Mouse (Mus musculus): ENCODE results near the gene Ndrg2.
A peak's percentile ranks its signal among the peaks of the same experiment; 100 is the strongest.
"Not testable (repeated sequence)": the region's sequence is repeated elsewhere in the genome, so short reads cannot be mapped to it uniquely, and the experiment has no call there.

The Ndrg2 gene

DNA sequence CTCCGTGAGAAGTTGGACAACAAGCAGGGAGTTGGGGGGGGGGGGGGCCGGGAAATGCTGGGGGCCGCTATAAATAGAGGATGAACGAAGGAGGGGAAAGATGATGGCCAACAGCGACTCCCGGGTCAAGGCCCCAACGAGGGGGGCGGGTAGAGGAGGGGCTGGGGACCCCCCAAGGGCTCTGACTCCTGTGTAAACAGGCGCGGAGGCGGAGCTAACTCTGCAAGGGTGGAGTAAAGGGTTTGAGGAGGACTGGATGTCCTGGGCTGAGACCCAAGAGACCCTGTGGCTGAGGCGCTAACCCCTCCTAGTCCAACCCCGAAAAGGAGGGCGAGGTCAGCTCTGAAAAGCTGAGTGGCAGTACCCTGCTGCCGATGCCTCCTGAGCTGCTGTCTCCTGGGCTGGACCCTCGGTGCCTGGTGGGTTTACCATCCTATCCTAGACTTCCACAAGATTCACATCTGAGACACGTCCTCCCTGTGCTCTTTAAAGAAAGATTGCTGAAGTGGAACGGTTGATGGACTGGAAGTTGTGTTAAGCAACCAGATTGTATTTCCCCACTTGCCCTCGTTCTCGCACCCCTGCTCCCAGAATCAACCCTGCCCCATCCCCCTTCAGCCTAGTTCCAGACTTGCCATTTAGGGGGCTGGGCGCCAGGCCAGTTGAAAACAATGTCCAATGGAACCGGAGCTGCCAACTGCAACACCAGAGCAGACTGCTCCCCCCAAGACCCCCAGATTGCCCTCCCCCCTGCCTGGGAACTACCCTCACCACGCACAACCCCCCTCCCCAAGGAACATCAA lies at the start of gene Ndrg2:
Gene Ndrg2, minus strand, starts transcription at position 199 of the 803 bp plus-strand sequence.
- DNase-seq (ENCODE audit: low read depth, low spot score) = no peak

DNA sequence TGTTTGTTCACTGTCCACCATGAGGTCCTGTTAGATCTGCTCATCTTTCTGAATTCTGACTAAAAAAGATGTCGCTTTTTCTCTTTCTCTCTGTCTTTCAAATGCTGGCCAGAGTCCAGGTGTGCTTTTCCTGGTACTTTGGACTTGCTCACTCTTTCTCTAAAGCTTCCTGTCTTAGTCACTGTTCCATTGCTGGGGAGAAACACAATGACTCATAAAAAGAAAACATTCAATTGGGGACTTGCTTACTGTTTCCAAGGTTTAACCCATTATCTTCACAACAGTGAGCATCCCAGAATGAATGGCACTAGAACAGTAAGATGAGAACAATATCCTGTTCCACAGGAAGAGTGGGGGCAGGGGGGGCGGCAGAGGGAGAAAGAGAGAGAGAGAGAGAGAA lies 46.4 kb upstream of the Ndrg2 start:
- no peak for DNase-seq (ENCODE audit: low read depth, low spot score)

DNA sequence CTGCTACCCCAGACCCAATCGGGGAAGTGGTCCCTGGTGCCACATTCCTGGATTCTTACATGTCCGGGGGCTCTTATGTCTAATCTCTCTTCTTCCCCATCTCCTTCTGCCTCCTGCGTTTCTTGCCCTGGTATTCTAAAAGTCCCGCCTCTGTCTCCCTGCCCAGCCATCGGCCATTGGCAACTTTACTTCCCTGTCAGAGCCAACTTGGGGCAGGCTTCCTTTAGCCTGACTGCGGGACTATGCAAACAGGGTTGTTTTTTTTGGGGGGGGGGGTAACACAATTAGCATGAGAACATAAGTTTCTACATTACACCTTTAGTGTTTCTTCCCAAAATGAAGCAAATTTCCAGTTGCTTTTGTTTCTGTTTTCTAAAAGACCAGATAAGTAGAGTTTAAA lies 29.4 kb upstream of the Ndrg2 start:
- DNase-seq (ENCODE audit: low read depth, low spot score) = no peak

DNA sequence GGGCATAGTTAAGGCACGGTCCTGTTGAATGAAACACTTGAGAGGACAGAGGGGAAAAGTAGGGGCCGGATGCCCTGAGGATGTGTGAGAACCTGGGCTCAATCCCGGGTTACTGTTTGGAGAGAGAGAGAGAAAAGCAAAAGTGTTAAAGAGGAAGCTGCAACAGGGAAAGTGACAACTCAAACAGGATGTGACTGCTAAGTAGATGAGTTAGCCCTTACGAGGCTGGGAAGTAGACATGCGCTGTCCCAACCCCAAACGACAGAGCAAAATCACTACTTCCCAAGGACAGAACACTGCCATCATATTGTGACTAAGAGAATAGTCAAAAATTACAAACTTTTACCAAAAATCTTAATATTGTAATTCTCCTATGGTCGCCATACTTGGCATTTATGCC lies 28.3 kb upstream of the Ndrg2 start:
- no peak for DNase-seq (ENCODE audit: low read depth, low spot score)

DNA sequence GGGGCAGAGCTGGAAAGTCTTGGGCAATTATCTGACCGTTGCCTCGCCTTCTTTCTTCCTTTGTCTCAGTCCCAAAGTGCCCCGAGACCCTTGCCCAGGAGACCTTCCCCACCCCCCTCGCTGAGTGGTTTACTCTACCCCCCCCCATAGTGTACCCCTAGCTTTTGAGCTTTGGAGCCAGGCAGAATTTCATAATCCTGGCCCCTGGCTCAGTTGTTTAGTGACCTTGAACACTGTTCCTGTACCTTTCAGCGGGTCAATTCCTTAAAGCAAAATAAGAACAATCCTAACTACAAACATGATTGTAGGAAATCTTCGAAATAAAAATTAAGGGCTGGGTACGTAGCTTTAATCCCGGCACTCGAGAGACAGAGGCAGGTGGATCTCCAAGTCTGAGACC lies 27.6 kb upstream of the Ndrg2 start:
- DNase-seq (ENCODE audit: low read depth, low spot score) = no peak

DNA sequence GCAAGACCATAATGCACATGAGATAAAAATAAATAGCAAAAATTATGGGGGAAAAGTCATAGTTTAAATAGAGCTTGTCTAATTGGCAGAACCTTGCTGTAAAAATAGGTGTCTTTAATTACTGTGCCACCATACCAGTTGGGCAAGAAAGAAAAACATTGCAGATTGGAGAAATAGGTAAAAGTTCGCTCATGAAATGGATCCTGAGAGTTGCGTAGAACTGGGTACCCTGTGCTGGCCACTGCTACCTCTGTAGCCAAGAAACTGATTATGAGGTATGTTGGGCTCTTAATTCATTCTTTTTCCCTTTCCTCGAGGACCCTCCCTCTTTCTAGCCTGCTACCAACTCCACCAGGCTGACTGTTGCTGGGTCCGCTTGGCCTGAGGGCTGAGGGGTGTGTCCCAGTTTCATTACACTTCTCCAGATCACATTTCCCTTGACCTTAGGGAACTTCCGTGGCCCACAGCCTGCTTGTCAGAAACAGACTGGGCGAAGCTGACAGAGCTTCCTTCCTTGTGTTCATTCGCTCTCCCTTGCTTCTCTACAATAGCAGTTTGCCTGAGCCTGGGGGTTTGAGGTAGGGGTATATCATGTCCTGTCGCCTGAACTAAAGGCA lies 27.1 kb upstream of the Ndrg2 start:
- DNase-seq (ENCODE audit: low read depth, low spot score) = no peak

DNA sequence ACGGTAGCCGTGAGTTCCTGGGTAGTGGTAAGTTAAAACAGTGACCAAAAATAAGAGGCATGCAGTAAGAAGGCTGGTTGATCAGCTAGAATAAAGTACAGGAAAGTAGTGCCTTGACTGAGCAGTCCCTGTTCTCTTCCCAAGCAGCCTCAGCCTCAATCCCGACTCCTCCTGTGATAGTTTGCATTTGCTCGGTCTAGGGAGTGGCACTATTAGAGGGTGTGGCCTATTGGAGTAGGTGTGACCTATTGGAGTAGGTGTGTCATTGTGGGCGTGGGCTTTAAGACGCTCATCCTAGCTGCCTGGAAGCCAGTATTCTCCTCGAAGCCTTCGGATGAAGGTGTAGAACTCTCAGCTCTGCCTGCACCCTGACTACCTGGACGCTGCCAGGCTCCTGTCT lies 25.0 kb upstream of the Ndrg2 start:
- no peak for DNase-seq (ENCODE audit: low read depth, low spot score)

DNA sequence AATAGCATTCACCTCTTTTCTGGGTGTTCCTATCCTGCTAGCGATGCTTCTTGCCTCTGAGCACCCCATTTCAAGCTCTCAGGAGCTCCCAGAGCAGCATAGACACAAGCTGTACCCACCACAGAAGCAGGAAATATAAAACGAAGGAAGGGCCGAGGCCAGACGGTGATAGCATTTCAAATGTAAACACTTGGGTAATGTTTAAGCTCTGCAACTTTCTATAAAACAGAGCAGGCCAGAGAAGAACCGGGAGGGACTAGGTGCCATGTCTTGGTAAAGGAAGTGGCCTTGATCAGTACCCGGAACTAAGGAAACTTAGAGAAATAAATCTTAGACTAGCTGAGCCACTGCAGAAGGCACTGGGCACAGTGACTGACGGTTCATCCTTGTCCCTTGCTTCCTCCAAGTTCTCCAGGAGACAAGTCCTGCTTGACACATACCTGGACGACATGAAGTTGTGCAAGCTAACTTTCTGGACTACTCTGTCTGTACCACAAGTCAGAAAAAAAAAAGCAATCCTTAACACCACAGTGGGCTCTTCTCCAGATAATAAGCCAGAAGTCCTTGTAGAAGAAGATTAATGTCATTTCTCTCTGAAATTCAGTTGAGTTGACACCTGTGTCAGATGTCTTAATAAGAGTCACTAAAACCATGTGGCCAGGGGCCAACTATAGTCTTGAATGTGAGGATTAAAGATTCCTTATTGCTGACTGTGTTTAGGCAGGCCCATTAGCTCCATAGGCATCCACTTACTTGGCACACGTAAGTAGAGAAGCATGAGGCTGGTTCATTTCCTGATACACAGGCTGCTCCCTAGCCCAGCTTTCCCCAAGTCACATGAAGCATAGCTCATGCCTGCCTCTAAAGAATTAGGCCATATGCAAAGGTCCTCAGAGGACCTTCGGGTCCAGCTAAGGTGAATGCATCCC lies 18.4 kb upstream of the Ndrg2 start:
- no peak for DNase-seq (ENCODE audit: low read depth, low spot score)

DNA sequence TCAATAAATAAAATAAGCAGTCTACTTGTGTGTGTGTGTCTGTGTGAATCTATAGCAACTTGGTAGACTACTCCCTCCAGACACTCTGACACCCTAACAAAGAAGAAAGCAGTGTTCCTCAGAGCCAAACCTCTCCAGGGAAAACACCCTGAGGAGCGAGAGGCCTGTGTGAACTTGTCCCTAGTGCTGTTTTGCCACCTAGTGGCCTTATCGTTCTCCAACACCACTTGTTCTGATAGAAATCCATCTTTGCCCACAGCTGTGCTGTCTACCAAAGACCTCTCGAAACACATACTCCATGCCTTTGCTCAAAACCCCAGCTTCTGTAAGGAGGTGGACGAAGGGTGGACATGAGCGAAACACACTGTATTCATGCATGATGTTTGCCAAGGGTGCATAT lies 16.9 kb upstream of the Ndrg2 start:
- DNase-seq (ENCODE audit: low read depth, low spot score) = peak; percentile 49

DNA sequence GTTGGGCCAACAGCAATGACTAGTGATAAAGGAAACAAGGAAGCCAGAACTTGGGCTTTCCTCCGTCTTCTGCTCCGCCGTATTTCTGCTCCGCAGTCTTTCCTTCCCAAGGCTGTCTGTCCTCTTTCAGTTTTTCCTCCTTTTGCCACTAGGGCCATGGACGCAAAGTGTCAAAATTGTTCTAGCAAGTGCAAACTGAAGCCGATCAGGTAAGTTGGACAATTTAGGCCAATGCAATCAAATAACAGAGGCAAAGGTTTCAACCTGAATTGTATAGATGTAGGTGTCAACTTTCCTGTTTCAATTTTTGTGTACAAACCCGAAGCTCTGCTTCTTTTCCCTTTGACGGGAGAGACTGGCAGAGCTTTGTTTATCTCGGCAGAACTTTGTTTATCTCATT lies 16.0 kb upstream of the Ndrg2 start:
- DNase-seq (ENCODE audit: low read depth, low spot score) = no peak

DNA sequence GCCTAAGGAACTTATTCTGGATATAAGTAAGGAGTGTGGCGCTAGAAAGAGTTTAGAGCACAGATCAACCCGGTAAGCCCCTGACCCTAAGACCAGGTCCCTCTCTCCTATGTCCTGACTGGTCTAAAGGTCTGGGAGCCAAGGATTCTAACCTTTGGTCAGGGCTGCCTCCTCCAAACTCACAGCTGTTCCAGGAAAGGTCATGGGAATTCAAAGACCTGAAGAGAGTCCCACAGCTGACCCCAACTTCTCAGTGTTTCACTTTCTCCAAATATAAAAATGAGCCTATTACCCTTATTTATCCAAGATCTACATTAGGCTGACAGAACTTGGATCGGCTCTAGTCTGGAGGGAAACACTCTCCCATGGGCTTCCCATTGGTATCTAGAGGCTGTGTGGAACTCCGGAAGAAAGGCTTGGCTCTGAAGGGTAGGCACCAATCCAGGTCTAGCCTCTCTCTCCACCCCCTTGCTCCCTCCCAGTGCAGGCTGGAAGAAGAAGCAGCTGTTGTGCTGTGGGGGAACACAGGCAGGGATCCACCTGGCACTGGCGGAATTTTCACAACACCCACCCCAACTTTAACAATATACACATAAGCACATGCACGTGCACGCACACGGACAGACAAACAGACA lies 15.5 kb upstream of the Ndrg2 start:
- no peak for DNase-seq (ENCODE audit: low read depth, low spot score)

DNA sequence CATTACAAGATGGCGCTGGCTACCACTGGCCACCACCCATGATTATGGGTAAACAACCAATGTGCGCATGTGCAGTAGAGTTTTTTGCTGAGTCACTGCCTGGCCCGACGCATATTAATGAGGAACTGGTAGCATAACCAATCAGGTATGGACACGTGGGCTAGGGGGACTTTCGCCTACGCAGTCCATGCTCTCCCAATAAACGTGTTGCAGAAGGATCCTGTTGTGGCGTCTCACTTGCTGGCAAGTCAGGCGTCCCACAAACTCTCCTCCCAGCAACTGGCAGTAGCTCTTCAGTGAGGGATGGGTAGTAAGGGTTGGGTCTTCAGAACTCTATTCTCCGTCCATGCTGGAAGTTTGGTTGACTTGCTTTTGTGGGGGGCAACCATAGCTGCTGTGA lies 13.0 kb upstream of the Ndrg2 start:
- DNase-seq (ENCODE audit: low read depth, low spot score) = not testable (repeated sequence)

DNA sequence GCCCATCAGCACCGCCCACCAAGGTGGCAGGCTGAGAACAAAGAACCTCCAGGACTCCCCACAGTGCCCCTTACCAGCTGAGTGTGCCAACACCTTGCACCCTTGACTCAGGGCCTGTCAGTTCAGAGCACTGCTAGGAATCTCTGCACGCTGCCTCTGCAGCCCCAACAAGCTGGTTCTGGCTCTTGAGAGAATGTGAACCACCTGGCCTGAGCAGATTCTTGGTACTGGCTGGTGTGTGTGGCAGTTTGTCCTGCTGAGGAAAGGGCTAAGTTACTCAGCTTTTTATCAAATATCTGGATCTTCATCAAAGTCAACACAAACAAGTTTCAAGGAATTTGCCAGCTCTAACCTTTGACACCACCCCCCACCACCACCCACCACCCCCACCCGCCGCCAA lies 9.5 kb upstream of the Ndrg2 start:
- DNase-seq (ENCODE audit: low read depth, low spot score) = no peak

DNA sequence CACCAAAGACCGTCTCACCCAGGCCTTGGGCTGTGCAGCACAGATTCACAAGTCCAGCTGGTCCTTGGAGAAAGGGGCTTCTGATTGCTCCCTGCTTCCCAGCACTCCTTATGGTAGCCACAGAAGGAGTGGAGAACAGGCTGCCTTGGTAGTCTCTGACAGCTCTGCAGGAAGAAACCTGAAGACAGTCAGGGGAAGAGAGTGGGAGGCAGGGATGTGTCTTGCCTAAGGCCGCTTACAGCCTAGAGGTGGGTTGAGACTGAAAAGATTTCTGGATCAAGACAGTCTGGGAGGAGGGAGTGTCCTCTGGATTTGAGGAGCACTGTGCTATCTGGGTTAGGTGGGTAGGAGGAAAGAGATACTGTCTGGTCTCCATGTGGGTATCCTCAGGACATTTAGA lies 9.0 kb upstream of the Ndrg2 start:
- no peak for DNase-seq (ENCODE audit: low read depth, low spot score)

DNA sequence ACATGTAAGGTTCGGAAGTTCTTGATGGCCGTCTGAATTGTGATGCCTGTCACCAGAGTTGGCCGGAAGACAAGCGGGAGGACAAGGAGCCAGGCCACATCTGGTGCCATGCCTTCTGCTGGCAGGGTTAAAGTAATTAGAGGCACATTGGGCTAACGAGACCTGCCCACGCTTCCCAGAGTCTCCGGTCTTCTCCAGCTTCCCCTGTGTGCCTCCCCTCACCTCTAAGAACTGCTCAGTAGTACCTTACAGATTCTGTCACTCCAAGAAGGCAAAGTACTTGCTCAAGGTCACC lies 8.6 kb upstream of the Ndrg2 start, which contains the start of gene Rnase13:
Gene Rnase13, minus strand, starts transcription at position 203 of the 295 bp plus-strand sequence.
- DNase-seq (ENCODE audit: low read depth, low spot score) = no peak

DNA sequence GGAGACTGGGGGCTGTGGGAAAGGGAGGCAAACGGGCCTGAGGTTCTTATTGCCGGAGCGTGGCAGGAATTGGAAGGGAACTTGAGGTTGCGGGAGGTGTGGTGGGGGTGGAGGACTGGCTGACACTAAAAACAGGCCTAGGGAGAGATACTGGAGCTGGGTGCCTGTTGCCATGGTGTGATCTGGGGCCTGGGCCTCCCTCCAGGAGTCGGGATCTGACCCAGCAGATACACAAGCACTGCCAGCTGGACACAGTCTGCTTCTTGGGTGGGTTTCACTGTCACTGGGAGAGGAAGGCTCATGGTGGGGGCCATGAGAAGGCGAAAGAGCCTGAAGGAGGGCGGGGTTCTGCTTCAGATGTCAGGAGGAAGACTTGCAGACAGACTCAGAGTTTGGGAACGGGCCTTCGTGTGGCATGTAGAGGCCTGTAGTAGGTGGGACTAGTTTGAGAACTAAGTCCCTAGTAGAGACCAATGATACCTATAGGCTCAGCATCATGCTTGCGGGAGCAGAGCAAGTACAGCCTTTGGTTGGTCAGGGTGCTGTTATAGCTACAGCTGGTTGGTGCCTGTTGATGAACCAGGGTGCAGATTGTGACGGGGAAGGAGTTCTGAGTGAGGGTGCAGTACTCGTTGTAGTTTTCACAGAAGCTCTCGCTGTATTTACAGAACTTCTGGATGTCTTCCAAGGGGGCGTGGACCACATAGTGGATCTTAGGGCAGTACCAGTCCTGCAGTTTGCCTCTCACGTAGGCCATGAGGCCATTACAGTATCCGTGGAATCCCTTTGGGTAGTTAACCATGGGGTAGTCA lies 8.0 kb upstream of the Ndrg2 start:
- DNase-seq (ENCODE audit: low read depth, low spot score) = no peak

DNA sequence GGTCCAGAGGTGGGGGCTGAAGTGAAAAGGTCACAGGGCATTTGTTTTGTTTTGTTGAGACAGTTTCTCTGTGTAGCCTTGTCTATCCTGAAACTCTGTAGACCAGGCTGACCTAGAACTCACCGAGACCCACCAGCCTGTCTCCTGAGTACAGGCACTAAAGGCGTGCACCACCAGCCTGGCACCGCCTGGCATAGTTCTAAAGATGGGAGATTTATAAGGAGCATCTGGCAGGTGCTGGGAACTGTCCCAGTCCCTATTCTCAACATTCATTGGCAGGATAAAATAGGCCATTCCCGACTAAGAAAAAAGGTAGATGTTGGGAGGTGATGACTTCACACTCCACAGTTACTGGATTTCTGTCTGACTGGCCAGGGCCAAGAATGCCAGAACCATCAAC lies 5.0 kb upstream of the Ndrg2 start:
- DNase-seq (ENCODE audit: low read depth, low spot score) = no peak

DNA sequence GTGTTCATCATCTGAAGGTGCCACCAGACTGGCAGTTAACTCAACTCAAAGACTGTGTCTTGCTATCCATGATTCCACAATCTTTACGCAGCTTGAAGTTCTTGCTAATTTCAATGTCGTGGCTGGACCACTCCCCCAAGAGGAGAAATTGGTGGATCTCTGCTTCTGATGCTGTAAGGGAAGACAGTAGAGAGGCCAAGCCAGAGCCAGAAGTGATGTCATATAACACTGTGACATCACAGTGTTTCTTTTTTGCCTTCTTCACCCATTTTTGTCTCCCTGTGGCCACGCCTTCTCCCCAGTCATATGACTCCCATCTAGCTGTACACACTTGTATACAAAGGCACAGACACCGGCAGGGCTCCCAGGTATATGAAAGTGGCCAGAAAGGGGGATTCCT lies 4.2 kb upstream of the Ndrg2 start, which contains the start of gene Tppp2:
Gene Tppp2, plus strand, starts transcription at position 301 of the 400 bp plus-strand sequence.
- DNase-seq (ENCODE audit: low read depth, low spot score) = no peak

DNA sequence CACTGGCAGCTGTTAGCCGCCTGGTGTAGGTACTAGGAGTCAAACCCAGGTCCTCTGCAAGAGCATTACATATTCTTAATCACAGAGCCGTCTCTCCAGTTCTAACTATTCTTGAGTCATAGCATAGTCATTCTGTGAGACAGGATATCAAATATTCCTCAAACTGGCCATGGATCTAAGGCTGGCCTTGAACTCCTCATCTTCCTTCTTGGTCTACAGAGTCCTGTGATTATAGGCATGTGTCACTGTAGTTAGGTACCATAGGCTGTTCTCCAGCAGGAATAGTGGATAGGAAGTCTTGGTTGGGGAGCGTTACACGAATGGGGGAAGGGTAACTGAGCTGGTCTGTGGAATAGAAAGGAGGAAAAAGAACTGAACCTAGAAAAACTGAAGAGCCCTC lies 2.6 kb upstream of the Ndrg2 start:
- no peak for DNase-seq (ENCODE audit: low read depth, low spot score)

DNA sequence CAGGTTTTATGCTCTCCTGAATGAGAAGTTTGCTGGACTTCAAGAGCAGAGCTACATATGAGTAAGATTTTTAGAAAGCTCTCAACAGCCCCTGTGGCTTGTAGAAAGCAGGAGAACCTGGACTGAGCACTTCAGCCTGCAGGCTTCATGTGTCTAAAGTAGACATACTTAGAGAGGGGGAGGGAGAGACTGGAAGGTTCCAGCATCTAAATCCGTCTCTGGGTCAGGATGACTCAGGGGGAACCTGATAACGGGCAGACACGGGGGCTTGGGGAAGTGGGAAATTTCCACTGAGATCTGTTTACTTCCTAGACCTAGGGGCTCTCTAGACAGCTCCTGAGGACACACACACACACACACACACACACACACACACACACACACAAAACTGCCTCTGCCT lies 1.1 kb upstream of the Ndrg2 start:
- DNase-seq (ENCODE audit: low read depth, low spot score) = no peak
